Mouse (Mus musculus) forebrain, postnatal 0 days (tissue): ENCODE results near the gene Peli3. TPM values are rescaled to one million over a fixed set of nuclear protein-coding genes. Genes with fewer than 3 reads are reported as not detected.

Experiments used
- ATAC-seq: fragments of 200-750 bp; cut with Nextera tagmentation; 2 replicates; pipeline ENCODE4 v1.8.0; 2017; ENCODE audit warnings: mild to moderate bottlenecking, moderate library complexity
- DNase-seq: peaks from one replicate; pipeline ENCODE4 v3.0.0-alpha.2; 2015
- H3K27ac ChIP-seq: fragments of 300-500 bp; sonication (generic); 2 replicates; pipeline ENCODE4 v1.5.1; 2014; ENCODE audit warnings: low read depth, mild to moderate bottlenecking, antibody characterized with exemption, low read length, moderate library complexity, mixed read lengths
- H3K27me3 ChIP-seq: fragments of 300-500 bp; sonication (generic); 2 replicates; pipeline ENCODE4 v1.6.1; 2014; ENCODE audit warnings: mild to moderate bottlenecking, low read length, mixed read lengths; ENCODE audit not compliant: insufficient read depth
- H3K36me3 ChIP-seq: fragments of 300-500 bp; sonication (generic); 2 replicates; pipeline ENCODE4 v1.6.1; 2014; ENCODE audit warnings: mild to moderate bottlenecking, moderate library complexity; ENCODE audit not compliant: insufficient read depth
- H3K4me1 ChIP-seq: fragments of 300-500 bp; sonication (generic); 2 replicates; pipeline ENCODE4 v1.6.1; 2014; ENCODE audit warnings: antibody characterized with exemption; ENCODE audit not compliant: insufficient read depth
- H3K4me2 ChIP-seq: fragments of 300-500 bp; sonication (generic); 2 replicates; pipeline ENCODE4 v1.6.1; 2014; ENCODE audit warnings: low read depth, mild to moderate bottlenecking, moderate library complexity
- H3K4me3 ChIP-seq: fragments of 300-500 bp; sonication (generic); 2 replicates; pipeline ENCODE4 v1.5.1; 2014; ENCODE audit warnings: low read depth, low read length, mixed read lengths
- H3K9ac ChIP-seq: fragments of 300-500 bp; sonication (generic); 2 replicates; pipeline ENCODE4 v1.6.1; 2014; ENCODE audit warnings: mild to moderate bottlenecking
- H3K9me3 ChIP-seq: fragments of 300-500 bp; sonication (generic); 2 replicates; pipeline ENCODE4 v1.6.1; 2016; ENCODE audit warnings: low read length
- CTCF ChIP-seq: sonication (generic); IDR thresholded peaks from 2 replicates; pipeline ENCODE4 v1.5.1; 2016; ENCODE audit warnings: antibody characterized with exemption, control low read depth, low read depth
- WGBS: fragments of 180-500 bp; shearing (Covaris S2); extraction: QIAGEN DNeasy Blood & Tissue Kit; methylation state at CpG from one replicate; pipeline ENCODE4 v1.1.7; 2014; 5-methylcytosine and 5-hydroxymethylcytosine counted together
- polyA plus RNA-seq: library from polyadenylated mRNA; unstranded; fragments of >200 nt; fragmentation: Nextera tagmentation; extraction: Ambion mirVana; gene quantifications from 2 replicates; pipeline ENCODE4 v1.2.1, GENCODE M21; 2015
- total RNA-seq: library from RNA; depleted of rRNA; stranded (reverse); fragments of >200 nt; gene quantifications from 2 replicates; pipeline ENCODE4 v1.2.3, GENCODE M21; 2014

Gene Peli3
- total and polyA plus RNA-seq, 2 experiments from 2014 or later: 10.9 to 11.5 TPM

- no peak for DNase-seq
- H3K9me3 ChIP-seq: no peaks in the 10 kb centered on the region
- no peaks in the 10 kb centered on the region for H3K27me3 ChIP-seq
Measured at GRCm38 (mm10) chr19:4936896-4937295, 6.0 kb downstream of the Peli3 start.

DNA sequence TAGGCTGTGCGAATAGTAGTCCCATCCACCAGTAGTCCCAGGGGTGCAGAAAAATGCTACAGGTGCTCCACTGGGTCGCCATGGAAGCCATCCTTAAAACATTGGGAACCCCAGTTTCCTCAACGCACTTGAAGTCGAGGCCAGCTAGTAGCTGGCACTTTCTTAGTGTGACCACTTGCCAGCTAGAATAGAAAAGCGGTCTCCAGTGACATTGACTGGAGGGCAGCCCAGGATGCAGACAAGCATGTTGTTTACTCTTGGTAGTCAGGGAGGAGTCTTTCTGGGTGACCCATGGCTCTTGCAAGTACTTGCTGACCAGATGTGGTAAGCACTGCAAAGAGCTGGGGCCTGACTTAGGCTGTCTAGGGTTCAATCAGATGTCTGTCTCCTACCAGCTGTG is 14.1 kb downstream of the Peli3 start:
- Histone ChIP-seq H3K4me1 (0 out of 2 replicates have a peak, but pooled peaks cover 8% of the 10 kb centered on the region), H3K9ac (peak overlapping the region; percentile 56), H3K4me3 (peak overlapping the region; percentile 69), H3K27ac (peak overlapping the region; percentile 81), H3K36me3 (peaks cover 24% of the 10 kb centered on the region), H3K4me2 (peak overlapping the region; percentile 63), H3K9me3 (no peaks in the 10 kb centered on the region), H3K27me3 (no peaks in the 10 kb centered on the region)
- 54% methylated on average over 5 of the region's 5 CpGs for WGBS
- DNase-seq: no peak
- peak; percentile 12; the same call in 1 of the 2 replicates for ATAC-seq
- no peak for TF ChIP-seq CTCF

More at GRCm38 (mm10) chr19:4936896-4937295, 6.0 kb downstream of the Peli3 start:
- Histone ChIP-seq H3K4me1 (no peaks in the 10 kb centered on the region; the same call in 1 of the 2 replicates), H3K27ac (no peak overlapping the region), H3K9ac (no peak overlapping the region), H3K4me3 (no peak overlapping the region), H3K4me2 (no peak overlapping the region), H3K36me3 (peaks cover 30% of the 10 kb centered on the region)
- WGBS: 75% methylated on average over 2 of the region's 2 CpGs
- ATAC-seq: no peak
- no peak for TF ChIP-seq CTCF

GRCm38 (mm10) chr19:4927904-4928531 is 14.9 kb downstream of the Peli3 start, which contains the start of gene Dpp3:
Gene Dpp3, minus strand, starts transcription at chr19:4928287.
- ATAC-seq: peak; percentile 98
- no peak for TF ChIP-seq CTCF
- under 1% methylated on average over 31 of the region's 32 CpGs for WGBS

DNA sequence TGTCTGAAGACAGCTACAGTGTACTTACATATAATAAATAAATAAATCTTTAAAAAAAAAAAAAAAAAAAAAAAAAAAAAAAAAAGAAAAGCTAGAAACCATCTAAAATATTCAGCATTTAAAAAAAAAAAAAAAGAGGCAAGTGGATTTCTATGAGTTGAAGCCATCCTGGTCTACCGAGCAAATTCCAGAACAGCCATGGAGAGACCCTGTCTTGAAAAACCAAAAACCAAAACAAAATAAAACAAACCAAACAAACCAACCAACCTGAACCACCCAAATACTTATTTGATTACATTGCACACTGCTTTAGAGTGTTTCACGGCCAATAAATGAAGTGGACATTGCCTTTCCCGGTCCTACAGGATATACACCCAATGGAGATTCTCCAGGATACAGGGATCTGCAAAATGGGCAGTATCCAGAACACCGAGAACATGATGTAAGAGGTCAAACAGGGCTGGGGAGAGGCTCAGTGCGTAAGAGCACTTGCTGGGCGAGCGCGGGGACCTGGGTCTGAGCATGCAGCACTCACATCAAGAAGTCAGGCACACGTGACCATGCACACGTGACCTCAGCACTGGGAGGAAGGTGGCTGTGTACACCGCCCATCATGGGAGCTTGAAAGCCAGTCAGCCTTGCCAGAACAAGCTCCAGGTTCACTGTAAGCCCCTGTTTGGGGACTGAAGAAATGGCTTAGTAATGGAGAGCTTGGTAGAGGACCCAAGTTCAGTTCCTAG is 17.6 kb downstream of the Peli3 start:
- Histone ChIP-seq H3K36me3 (peaks cover 41% of the 10 kb centered on the region), H3K4me3 (no peak overlapping the region), H3K9me3 (no peaks in the 10 kb centered on the region), H3K27me3 (no peaks in the 10 kb centered on the region), H3K27ac (no peak overlapping the region), H3K4me2 (no peak overlapping the region), H3K9ac (no peak overlapping the region), H3K4me1 (0 out of 2 replicates have a peak, but pooled peaks cover 8% of the 10 kb centered on the region)
- 97% methylated on average over 11 of the region's 11 CpGs for WGBS
- ATAC-seq (no peak), DNase-seq (no peak)
- TF ChIP-seq CTCF: no peak

More at GRCm38 (mm10) chr19:4927904-4928531, 14.9 kb downstream of the Peli3 start, which contains the start of gene Dpp3:
- Histone ChIP-seq H3K36me3 (peaks cover 27% of the 10 kb centered on the region), H3K27me3 (no peaks in the 10 kb centered on the region), H3K9ac (peak within 1 kb of the TSS; percentile 56), H3K27ac (peak within 1 kb of the TSS; percentile 81), H3K4me2 (peak within 1 kb of the TSS; percentile 63), H3K9me3 (no peaks in the 10 kb centered on the region), H3K4me3 (peak within 1 kb of the TSS; percentile 69), H3K4me1 (0 out of 2 replicates have a peak, but pooled peaks cover 8% of the 10 kb centered on the region)
- peak; percentile 97 for DNase-seq

DNA sequence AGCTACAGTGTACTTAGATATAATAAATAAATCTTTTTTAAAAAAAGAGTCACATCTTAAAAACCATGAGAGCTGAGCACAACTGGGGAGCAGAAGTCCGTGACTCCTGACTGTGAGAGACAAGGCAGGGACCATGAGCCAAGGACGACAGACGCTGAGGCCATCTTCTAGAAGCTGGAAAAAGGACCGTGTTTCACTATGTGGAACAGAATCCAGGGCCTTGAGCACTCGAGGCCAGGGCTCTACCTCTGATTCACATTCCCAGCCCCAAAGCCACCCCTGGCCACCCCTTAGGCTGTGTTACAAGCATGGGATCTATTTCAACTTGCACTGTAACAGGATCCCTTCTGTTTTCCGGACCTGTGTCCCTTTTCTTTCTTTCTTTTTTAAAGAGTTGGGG is 23.3 kb downstream of the Peli3 start:
- peaks cover 91% of the 10 kb centered on the region for H3K36me3 ChIP-seq
- no peak overlapping the region for H3K9ac ChIP-seq
- no peaks in the 10 kb centered on the region for H3K4me1 ChIP-seq
- DNase-seq: no peak
- no peak overlapping the region for H3K27ac ChIP-seq
- no peak for TF ChIP-seq CTCF
- no peak overlapping the region for H3K4me3 ChIP-seq
- ATAC-seq: no peak
- 83% methylated on average over 6 of the region's 6 CpGs for WGBS
- no peak overlapping the region for H3K4me2 ChIP-seq
- H3K27me3 ChIP-seq: no peaks in the 10 kb centered on the region
- no peaks in the 10 kb centered on the region for H3K9me3 ChIP-seq

- WGBS: 91% methylated on average over 10 of the region's 10 CpGs
- H3K4me1 ChIP-seq: no peaks in the 10 kb centered on the region
Measured at GRCm38 (mm10) chr19:4916827-4917226, 26.1 kb downstream of the Peli3 start.

More at GRCm38 (mm10) chr19:4916827-4917226, 26.1 kb downstream of the Peli3 start:
- TF ChIP-seq CTCF: no peak
- Histone ChIP-seq H3K27ac (no peak overlapping the region), H3K9me3 (no peaks in the 10 kb centered on the region), H3K27me3 (no peaks in the 10 kb centered on the region), H3K4me3 (no peak overlapping the region), H3K36me3 (peaks cover 96% of the 10 kb centered on the region), H3K9ac (no peak overlapping the region), H3K4me2 (no peak overlapping the region)
- DNase-seq (no peak), ATAC-seq (no peak)
